In genomic region chr3:96480684-96481270, GRCm38 (mm10) we compare ENCODE assay signal across 27 mouse cellular contexts. TPM values are rescaled to one million over a fixed set of nuclear protein-coding genes. Genes with fewer than 3 reads are reported as not detected.
"Had no signal": no experiment of that assay in that cellular context is flagged by ENCODE, and none has a peak within 500 bp of the region (broad histone marks: within the 10 kb centered on the region; RNA-seq: fewer than 3 reads in every experiment).

No protein-coding gene starts in this region.

- H3K36me3 ChIP-seq: limb, embryonic 12.5 days; limb, embryonic 15.5 days; midbrain, embryonic 13.5 days had no signal

- H3K9ac ChIP-seq: limb, embryonic 12.5 days; limb, embryonic 15.5 days; liver, embryonic 14.5 days; liver, postnatal 0 days; lung, embryonic 14.5 days; midbrain, embryonic 13.5 days had no signal

- H3K27ac ChIP-seq: kidney, postnatal 0 days; layer of hippocampus, adult 2 months; left cerebral cortex, adult 2 months; limb, embryonic 12.5 days; limb, embryonic 15.5 days; liver, embryonic 14.5 days; macrophage; midbrain, embryonic 13.5 days had no signal

- H3K9me3 ChIP-seq: limb, embryonic 12.5 days; limb, embryonic 15.5 days; midbrain, embryonic 13.5 days had no signal

- H3K4me1 ChIP-seq: limb, embryonic 15.5 days; midbrain, embryonic 13.5 days had no signal

- DNase-seq: kidney, adult 2 months; kidney, postnatal 25 days; layer of hippocampus, adult 9-11 months; layer of hippocampus, postnatal 36 days; left cerebral cortex, postnatal 4 days; liver, postnatal 0 days; lung, embryonic 14.5 days; thymus, adult 18-20 months; thymus, postnatal 4 days had no signal

- ATAC-seq: liver, postnatal 0 days; lung, postnatal 0 days; midbrain, embryonic 13.5 days; midbrain, embryonic 16.5 days had no signal

- H3K4me3 ChIP-seq: layer of hippocampus, adult 2 months; left cerebral cortex, adult 2 months; limb, embryonic 12.5 days; limb, embryonic 15.5 days; midbrain, embryonic 13.5 days had no signal

- H3K4me2 ChIP-seq: limb, embryonic 12.5 days; limb, embryonic 15.5 days; liver, embryonic 11.5 days; lung, embryonic 14.5 days; midbrain, embryonic 13.5 days had no signal

RNA-seq across cellular contexts. Expression of gene BC107364, which starts 28.7 kb away (rescaled TPM):
- total RNA-seq: layer of hippocampus, adult 2 months; layer of hippocampus, postnatal 36 days; left cerebral cortex, adult 2 months; left cerebral cortex, postnatal 14 days; left cerebral cortex, postnatal 4 days; megakaryocyte, adult 5-6 weeks had no signal
- polyA plus RNA-seq: large intestine, adult 2 months; limb, embryonic 12.5 days; liver, embryonic 11.5 days; liver, embryonic 14.5 days; liver, postnatal 0 days; lung, embryonic 14.5 days; macrophage; midbrain, embryonic 13.5 days; midbrain, embryonic 16.5 days; neural tube, embryonic 11.5 days; neural tube, embryonic 14.5 days; small intestine, adult 2 months; spleen, adult 2 months had no signal

RNA-seq across cellular contexts. Expression of gene Hfe2, which starts 44.2 kb away (rescaled TPM):
- total RNA-seq: megakaryocyte, adult 5-6 weeks had no signal
- polyA plus RNA-seq: macrophage; small intestine, adult 2 months had no signal
